ENCODE assay signal across 15 mouse cellular contexts in the genomic region with DNA sequence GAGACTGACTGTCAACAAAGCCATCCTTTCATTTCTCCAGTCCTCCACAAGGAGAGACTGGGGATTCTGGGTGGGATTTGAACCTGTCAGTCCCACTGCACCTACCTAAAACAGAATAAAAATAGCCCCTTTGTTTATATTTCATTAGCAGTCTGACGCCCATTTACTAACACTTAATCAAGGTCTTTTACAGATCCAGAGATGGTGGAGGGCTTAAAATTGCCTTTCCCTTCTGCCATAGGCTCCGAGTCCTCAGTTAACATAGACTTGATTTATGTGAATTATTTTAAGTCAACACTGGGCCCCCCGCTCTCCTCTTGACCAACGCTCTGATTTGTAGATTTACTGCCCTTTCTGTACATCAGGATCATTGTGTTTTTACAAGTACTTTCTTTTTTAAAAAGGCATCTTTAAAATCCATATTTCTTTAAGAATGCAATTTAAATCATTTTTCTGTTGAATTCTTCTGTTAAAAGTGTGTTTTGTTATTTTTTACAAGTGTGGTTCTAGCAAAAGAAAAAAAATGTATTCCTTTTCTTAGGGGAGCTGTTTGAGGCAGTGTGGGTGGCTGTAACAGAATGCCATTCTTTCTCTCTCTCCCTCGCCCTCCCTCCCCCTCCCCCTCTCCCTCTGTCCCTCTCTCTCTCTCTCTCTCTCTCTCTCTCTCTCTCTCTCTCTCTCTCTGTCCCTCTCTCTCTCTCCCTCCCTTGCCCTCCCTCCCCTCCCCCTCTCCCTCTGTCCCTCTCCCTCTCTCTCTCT.
"Had no signal": no experiment of that assay in that cellular context is flagged by ENCODE, and none has a peak within 500 bp of the region (broad histone marks: within the 10 kb centered on the region; RNA-seq: fewer than 3 reads in every experiment).

No protein-coding gene starts in this region.

- ATAC-seq: intestine, embryonic 16.5 days; lung, postnatal 0 days; midbrain, embryonic 15.5 days had no signal

- H3K36me3 ChIP-seq: kidney, embryonic 15.5 days; liver, embryonic 15.5 days; midbrain, embryonic 10.5 days; midbrain, embryonic 15.5 days had no signal

- H3K9me3 ChIP-seq: kidney, embryonic 15.5 days; liver, embryonic 15.5 days; midbrain, embryonic 10.5 days; midbrain, embryonic 15.5 days had no signal

- DNase-seq: kidney, adult 2 months; kidney, postnatal 36 days; layer of hippocampus, adult 9-11 months; lung, adult 2 months; lung, postnatal 36 days; spleen, adult 18-20 months; thymus, adult 18-20 months; thymus, postnatal 25 days had no signal

- H3K4me3 ChIP-seq: kidney, embryonic 15.5 days; liver, embryonic 15.5 days; midbrain, embryonic 10.5 days; midbrain, embryonic 15.5 days had no signal

- H3K4me2 ChIP-seq: kidney, embryonic 15.5 days; liver, embryonic 11.5 days; liver, embryonic 15.5 days; midbrain, embryonic 15.5 days had no signal

- H3K27me3 ChIP-seq: kidney, embryonic 15.5 days; liver, embryonic 15.5 days; midbrain, embryonic 15.5 days had no signal

- H3K4me1 ChIP-seq: liver, embryonic 15.5 days; midbrain, embryonic 10.5 days; midbrain, embryonic 15.5 days had no signal

- H3K9ac ChIP-seq: kidney, embryonic 15.5 days; liver, embryonic 15.5 days; midbrain, embryonic 15.5 days had no signal

- H3K27ac ChIP-seq: kidney, embryonic 15.5 days; liver, embryonic 15.5 days; midbrain, embryonic 10.5 days; midbrain, embryonic 15.5 days had no signal
